ENCODE assay signal across 25 mouse cellular contexts in genomic region chr12:52719232-52719631, GRCm38 (mm10).
"Had no signal": no experiment of that assay in that cellular context is flagged by ENCODE, and none has a peak within 500 bp of the region (broad histone marks: within the 10 kb centered on the region; RNA-seq: fewer than 3 reads in every experiment).

No protein-coding gene starts in this region.

- H3K4me3 ChIP-seq: heart, embryonic 10.5 days; heart, embryonic 12.5 days; hindbrain, embryonic 10.5 days; hindbrain, embryonic 12.5 days; intestine, embryonic 15.5 days; layer of hippocampus, adult 2 months; limb, embryonic 10.5 days; limb, embryonic 12.5 days; liver, embryonic 13.5 days; liver, embryonic 15.5 days had no signal

- H3K4me2 ChIP-seq: heart, embryonic 12.5 days; hindbrain, embryonic 12.5 days; hindbrain, embryonic 14.5 days; intestine, embryonic 15.5 days; limb, embryonic 12.5 days; liver, embryonic 11.5 days; liver, embryonic 13.5 days; liver, embryonic 15.5 days had no signal

- DNase-seq: gastrocnemius, postnatal 14 days; gastrocnemius, postnatal 36 days; heart, adult 18-20 months; heart, postnatal 10 days; heart, postnatal 4 days; kidney, adult 18-20 months; kidney, adult 8-10 months; kidney, postnatal 10 days; kidney, postnatal 25 days; kidney, postnatal 4 days; liver; liver, embryonic 13.5 days had no signal

- H3K9ac ChIP-seq: heart, embryonic 12.5 days; hindbrain, embryonic 12.5 days; hindbrain, embryonic 14.5 days; intestine, embryonic 15.5 days; limb, embryonic 12.5 days; liver, embryonic 13.5 days; liver, embryonic 15.5 days had no signal

- H3K36me3 ChIP-seq: heart, embryonic 10.5 days; heart, embryonic 12.5 days; hindbrain, embryonic 10.5 days; intestine, embryonic 15.5 days; limb, embryonic 10.5 days; limb, embryonic 12.5 days; liver, embryonic 13.5 days; liver, embryonic 15.5 days had no signal

- H3K27ac ChIP-seq: heart, embryonic 10.5 days; hindbrain, embryonic 10.5 days; hindbrain, embryonic 12.5 days; hindbrain, embryonic 14.5 days; intestine, embryonic 15.5 days; layer of hippocampus, adult 2 months; limb, embryonic 10.5 days; limb, embryonic 12.5 days; liver, embryonic 13.5 days; liver, embryonic 15.5 days had no signal

- H3K27me3 ChIP-seq: hindbrain, embryonic 12.5 days; intestine, embryonic 15.5 days; limb, embryonic 12.5 days; liver, embryonic 13.5 days; liver, embryonic 15.5 days had no signal

- H3K4me1 ChIP-seq: hindbrain, embryonic 10.5 days; hindbrain, embryonic 12.5 days; intestine, embryonic 15.5 days; limb, embryonic 10.5 days; limb, embryonic 12.5 days; liver, embryonic 13.5 days; liver, embryonic 15.5 days had no signal

- ATAC-seq: inflammation-experienced regulatory T-cells, adult 6 months; intestine, embryonic 15.5 days; intestine, postnatal 0 days had no signal

- H3K9me3 ChIP-seq: heart, embryonic 10.5 days; heart, embryonic 12.5 days; hindbrain, embryonic 10.5 days; hindbrain, embryonic 12.5 days; intestine, embryonic 15.5 days; limb, embryonic 10.5 days; limb, embryonic 12.5 days; liver, embryonic 13.5 days; liver, embryonic 15.5 days had no signal
